Mouse (Mus musculus): ENCODE data around the gene B230104I21Rik.

The B230104I21Rik gene

GRCm38 (mm10) chr4:154366836-154367235 lies 30.9 kb downstream of the B230104I21Rik start:
- no peaks in the 10 kb centered on the region for H3K27me3 ChIP-seq (ENCODE audit: control insufficient read depth, insufficient read depth, low read length, poor library complexity, severe bottlenecking)
- no peaks in the 10 kb centered on the region for H3K36me3 ChIP-seq (ENCODE audit: control insufficient read depth, insufficient read depth, low read length, poor library complexity, severe bottlenecking)
- no peak for DNase-seq (ENCODE audit: low read depth, low spot score)

GRCm38 (mm10) chr4:154369089-154369488 lies 33.2 kb downstream of the B230104I21Rik start:
- Histone ChIP-seq H3K27me3 (ENCODE audit: control insufficient read depth, insufficient read depth, low read length, poor library complexity, severe bottlenecking) (no peaks in the 10 kb centered on the region), H3K36me3 (ENCODE audit: control insufficient read depth, insufficient read depth, low read length, poor library complexity, severe bottlenecking) (no peaks in the 10 kb centered on the region)
- no peak for DNase-seq (ENCODE audit: low read depth, low spot score)

GRCm38 (mm10) chr4:154370841-154371240 lies 34.9 kb downstream of the B230104I21Rik start:
- Histone ChIP-seq H3K36me3 (ENCODE audit: control insufficient read depth, insufficient read depth, low read length, poor library complexity, severe bottlenecking) (no peaks in the 10 kb centered on the region), H3K27me3 (ENCODE audit: control insufficient read depth, insufficient read depth, low read length, poor library complexity, severe bottlenecking) (no peaks in the 10 kb centered on the region)
- no peak for DNase-seq (ENCODE audit: low read depth, low spot score)

GRCm38 (mm10) chr4:154371542-154372247 lies 35.8 kb downstream of the B230104I21Rik start:
- no peak for DNase-seq (ENCODE audit: low read depth, low spot score)
- Histone ChIP-seq H3K36me3 (ENCODE audit: control insufficient read depth, insufficient read depth, low read length, poor library complexity, severe bottlenecking) (no peaks in the 10 kb centered on the region), H3K27me3 (ENCODE audit: control insufficient read depth, insufficient read depth, low read length, poor library complexity, severe bottlenecking) (no peaks in the 10 kb centered on the region)

GRCm38 (mm10) chr4:154375939-154376625 lies 40.2 kb downstream of the B230104I21Rik start:
- Histone ChIP-seq H3K27me3 (ENCODE audit: control insufficient read depth, insufficient read depth, low read length, poor library complexity, severe bottlenecking) (no peaks in the 10 kb centered on the region), H3K36me3 (ENCODE audit: control insufficient read depth, insufficient read depth, low read length, poor library complexity, severe bottlenecking) (no peaks in the 10 kb centered on the region)
- DNase-seq (ENCODE audit: low read depth, low spot score) = no peak

GRCm38 (mm10) chr4:154378876-154379275 lies 42.9 kb downstream of the B230104I21Rik start:
- no peak for DNase-seq (ENCODE audit: low read depth, low spot score)
- Histone ChIP-seq H3K36me3 (ENCODE audit: control insufficient read depth, insufficient read depth, low read length, poor library complexity, severe bottlenecking) (no peaks in the 10 kb centered on the region), H3K27me3 (ENCODE audit: control insufficient read depth, insufficient read depth, low read length, poor library complexity, severe bottlenecking) (no peaks in the 10 kb centered on the region)

GRCm38 (mm10) chr4:154385208-154385607 lies 49.3 kb downstream of the B230104I21Rik start:
- no peak for DNase-seq (ENCODE audit: low read depth, low spot score)
- Histone ChIP-seq H3K36me3 (ENCODE audit: control insufficient read depth, insufficient read depth, low read length, poor library complexity, severe bottlenecking) (no peaks in the 10 kb centered on the region), H3K27me3 (ENCODE audit: control insufficient read depth, insufficient read depth, low read length, poor library complexity, severe bottlenecking) (no peaks in the 10 kb centered on the region)

- Histone ChIP-seq H3K27me3 (ENCODE audit: control insufficient read depth, insufficient read depth, low read length, poor library complexity, severe bottlenecking) (no peaks in the 10 kb centered on the region), H3K36me3 (ENCODE audit: control insufficient read depth, insufficient read depth, low read length, poor library complexity, severe bottlenecking) (no peaks in the 10 kb centered on the region)
- DNase-seq (ENCODE audit: low read depth, low spot score) = no peak
Measured at GRCm38 (mm10) chr4:154385918-154386317, 50.0 kb downstream of the B230104I21Rik start.

- H3K36me3 ChIP-seq (ENCODE audit: control insufficient read depth, insufficient read depth, low read length, poor library complexity, severe bottlenecking) = no peaks in the 10 kb centered on the region
- no peaks in the 10 kb centered on the region for H3K27me3 ChIP-seq (ENCODE audit: control insufficient read depth, insufficient read depth, low read length, poor library complexity, severe bottlenecking)
- no peak for DNase-seq (ENCODE audit: low read depth, low spot score)
Measured at GRCm38 (mm10) chr4:154386810-154387209, 50.9 kb downstream of the B230104I21Rik start.

- DNase-seq (ENCODE audit: low read depth, low spot score) = no peak
- Histone ChIP-seq H3K27me3 (ENCODE audit: control insufficient read depth, insufficient read depth, low read length, poor library complexity, severe bottlenecking) (no peaks in the 10 kb centered on the region), H3K36me3 (ENCODE audit: control insufficient read depth, insufficient read depth, low read length, poor library complexity, severe bottlenecking) (no peaks in the 10 kb centered on the region)
Measured at GRCm38 (mm10) chr4:154389641-154390040, 53.7 kb downstream of the B230104I21Rik start.

- DNase-seq (ENCODE audit: low read depth, low spot score) = no peak
- Histone ChIP-seq H3K27me3 (ENCODE audit: control insufficient read depth, insufficient read depth, low read length, poor library complexity, severe bottlenecking) (no peaks in the 10 kb centered on the region), H3K36me3 (ENCODE audit: control insufficient read depth, insufficient read depth, low read length, poor library complexity, severe bottlenecking) (no peaks in the 10 kb centered on the region)
Measured at GRCm38 (mm10) chr4:154390333-154391080, 54.6 kb downstream of the B230104I21Rik start.

- DNase-seq (ENCODE audit: low read depth, low spot score) = no peak
- Histone ChIP-seq H3K27me3 (ENCODE audit: control insufficient read depth, insufficient read depth, low read length, poor library complexity, severe bottlenecking) (no peaks in the 10 kb centered on the region), H3K36me3 (ENCODE audit: control insufficient read depth, insufficient read depth, low read length, poor library complexity, severe bottlenecking) (no peaks in the 10 kb centered on the region)
Measured at GRCm38 (mm10) chr4:154392641-154393040, 56.7 kb downstream of the B230104I21Rik start.

- DNase-seq (ENCODE audit: low read depth, low spot score) = no peak
- H3K36me3 ChIP-seq (ENCODE audit: control insufficient read depth, insufficient read depth, low read length, poor library complexity, severe bottlenecking) = no peaks in the 10 kb centered on the region
- no peaks in the 10 kb centered on the region for H3K27me3 ChIP-seq (ENCODE audit: control insufficient read depth, insufficient read depth, low read length, poor library complexity, severe bottlenecking)
Measured at GRCm38 (mm10) chr4:154393196-154394122, 57.5 kb downstream of the B230104I21Rik start.

- DNase-seq (ENCODE audit: low read depth, low spot score) = no peak
- Histone ChIP-seq H3K36me3 (ENCODE audit: control insufficient read depth, insufficient read depth, low read length, poor library complexity, severe bottlenecking) (no peaks in the 10 kb centered on the region), H3K27me3 (ENCODE audit: control insufficient read depth, insufficient read depth, low read length, poor library complexity, severe bottlenecking) (no peaks in the 10 kb centered on the region)
Measured at GRCm38 (mm10) chr4:154394123-154394722, 58.3 kb downstream of the B230104I21Rik start.
